Mouse (Mus musculus) WW6 (cell line): ENCODE data around the gene Ecel1.

Experiments
- DNase-seq: peaks from one replicate; pipeline ENCODE4 v3.0.0-alpha.2; 2013; ENCODE audit warnings: low read depth, low spot score

Ecel1 gene

GRCm38 (mm10) chr1:87170458-87170857 lies 14.1 kb upstream of the Ecel1 start:
- DNase-seq: no peak

GRCm38 (mm10) chr1:87164796-87165184 lies 8.5 kb upstream of the Ecel1 start:
- no peak for DNase-seq

- DNase-seq: no peak
Measured at GRCm38 (mm10) chr1:87164164-87164795, 8.0 kb upstream of the Ecel1 start.

GRCm38 (mm10) chr1:87159396-87159795 lies 3.1 kb upstream of the Ecel1 start:
- DNase-seq: no peak

GRCm38 (mm10) chr1:87155531-87156198 lies 656 bp downstream of the Ecel1 start:
- DNase-seq: peak; percentile 14

- peak; percentile 26 for DNase-seq
Measured at GRCm38 (mm10) chr1:87154501-87155120, 1.7 kb downstream of the Ecel1 start.

- DNase-seq: peak; percentile 36
Measured at GRCm38 (mm10) chr1:87153776-87154500, 2.4 kb downstream of the Ecel1 start.

- no peak for DNase-seq
Measured at GRCm38 (mm10) chr1:87151286-87151685, 5.0 kb downstream of the Ecel1 start.

GRCm38 (mm10) chr1:87149422-87149821 lies 6.9 kb downstream of the Ecel1 start:
- DNase-seq: no peak

- DNase-seq: no peak
Measured at GRCm38 (mm10) chr1:87143141-87143540, 13.2 kb downstream of the Ecel1 start.

GRCm38 (mm10) chr1:87142456-87142855 lies 13.9 kb downstream of the Ecel1 start:
- DNase-seq: no peak

GRCm38 (mm10) chr1:87141550-87141949 lies 14.8 kb downstream of the Ecel1 start:
- no peak for DNase-seq

- DNase-seq: no peak
Measured at GRCm38 (mm10) chr1:87131803-87132202, 24.5 kb downstream of the Ecel1 start.

- no peak for DNase-seq
Measured at GRCm38 (mm10) chr1:87127206-87128030, 28.9 kb downstream of the Ecel1 start.

- no peak for DNase-seq
Measured at GRCm38 (mm10) chr1:87124673-87125072, 31.6 kb downstream of the Ecel1 start, which contains the start of gene Akp3. Gene Akp3 (plus strand): TSS chr1:87124973.

GRCm38 (mm10) chr1:87114784-87115183 lies 41.5 kb downstream of the Ecel1 start:
- DNase-seq: no peak

GRCm38 (mm10) chr1:87111719-87112354 lies 44.5 kb downstream of the Ecel1 start:
- DNase-seq: no peak

GRCm38 (mm10) chr1:87108564-87108963 lies 47.8 kb downstream of the Ecel1 start:
- DNase-seq: no peak

GRCm38 (mm10) chr1:87106536-87106935 lies 49.8 kb downstream of the Ecel1 start:
- DNase-seq: no peak

GRCm38 (mm10) chr1:87103936-87104335 lies 52.4 kb downstream of the Ecel1 start:
- no peak for DNase-seq

- DNase-seq: no peak
Measured at GRCm38 (mm10) chr1:87102114-87102513, 54.2 kb downstream of the Ecel1 start.
